Mouse (Mus musculus): ENCODE measurements at regions not wholly inside any gene's neighbourhood (a gene's known extent, or its start where the extent isn't known, plus 50 kb on each side); places are given as distances from the start of the nearest gene placed in this dataset.
"Not testable (repeated sequence)": the region's sequence is repeated elsewhere in the genome, so short reads cannot be mapped to it uniquely, and the experiment has no call there.

DNA sequence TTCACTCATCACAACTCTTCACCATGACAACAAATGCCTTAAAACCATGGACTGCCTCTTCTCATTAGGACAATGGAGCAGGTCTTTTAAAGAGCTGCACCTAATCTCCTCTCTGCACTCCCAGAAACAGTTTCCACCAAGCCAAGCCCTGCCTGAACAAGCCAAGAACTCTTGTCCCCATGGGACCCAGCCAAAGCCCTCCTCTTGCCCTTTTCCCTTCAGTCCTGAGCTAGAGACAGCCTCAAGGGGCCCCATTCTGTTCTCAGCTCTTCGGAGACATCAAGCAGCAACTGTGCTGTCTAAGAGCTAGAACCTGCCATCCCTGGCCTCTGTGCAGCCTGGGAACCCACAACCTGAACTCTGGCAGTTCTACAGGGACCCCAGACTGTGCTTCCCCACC lies 345.0 kb upstream of the Irak1bp1 start:
- no peak for ATAC-seq (replicated peaks; ENCODE audit: low read depth, poor library complexity, severe bottlenecking)

DNA sequence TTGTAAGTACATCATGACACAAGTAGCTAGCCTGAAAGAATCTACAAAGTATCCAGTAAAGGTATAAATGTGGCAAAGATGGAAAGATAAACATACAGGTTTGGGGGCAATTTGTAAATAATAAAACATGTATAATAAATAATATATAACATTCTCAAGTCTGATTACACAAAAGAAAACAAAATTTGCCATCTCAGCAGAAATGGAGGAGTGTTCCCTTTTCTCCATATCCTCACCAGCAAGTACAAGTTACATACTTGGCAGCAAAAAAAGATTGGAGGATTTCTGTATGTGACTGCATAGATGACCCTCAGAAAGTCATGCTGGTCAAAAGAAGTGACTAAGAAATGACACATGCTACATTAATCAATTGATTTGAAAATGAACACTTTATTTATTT lies 335.9 kb upstream of the Irak1bp1 start:
- no peak for ATAC-seq (replicated peaks; ENCODE audit: low read depth, poor library complexity, severe bottlenecking)

DNA sequence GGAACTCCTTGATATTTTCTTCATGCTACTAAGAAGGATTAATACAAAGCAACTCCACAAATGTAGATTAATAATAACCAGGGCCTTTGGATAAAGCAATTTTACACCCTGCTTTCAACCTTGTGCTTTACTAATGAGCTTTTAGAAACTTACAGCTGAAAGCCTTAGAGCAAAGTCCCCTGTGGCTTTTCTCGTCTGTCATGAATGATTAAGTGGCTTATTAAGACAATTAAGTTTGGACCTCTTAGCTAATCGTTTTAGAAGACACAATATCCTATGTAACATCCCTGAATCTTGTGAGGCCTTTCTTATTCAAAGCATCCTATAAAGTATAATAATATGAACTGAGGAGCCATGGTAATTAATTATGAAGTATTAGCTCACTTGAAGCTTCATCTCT lies 319.3 kb upstream of the Irak1bp1 start:
- no peak for ATAC-seq (replicated peaks; ENCODE audit: low read depth, poor library complexity, severe bottlenecking)

DNA sequence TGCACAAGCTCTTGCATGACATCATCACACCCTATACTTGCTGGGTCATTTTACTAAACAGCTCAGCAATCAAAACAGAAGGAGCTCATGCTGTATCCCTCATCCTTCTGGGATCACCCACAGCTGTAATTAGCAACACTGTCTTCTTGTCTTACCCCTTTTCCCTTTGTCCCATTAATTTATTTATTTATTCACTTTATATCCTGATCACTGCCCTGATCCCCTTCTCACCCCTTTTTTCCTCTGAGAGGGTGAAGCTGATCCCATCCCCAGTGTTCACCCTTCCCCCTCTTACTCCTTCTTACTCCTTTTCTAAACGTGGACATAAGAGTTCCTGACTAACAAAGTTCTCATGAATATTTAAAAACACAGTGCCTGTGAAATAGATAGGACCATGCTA lies 310.3 kb upstream of the Irak1bp1 start:
- no peak for ATAC-seq (replicated peaks; ENCODE audit: low read depth, poor library complexity, severe bottlenecking)

DNA sequence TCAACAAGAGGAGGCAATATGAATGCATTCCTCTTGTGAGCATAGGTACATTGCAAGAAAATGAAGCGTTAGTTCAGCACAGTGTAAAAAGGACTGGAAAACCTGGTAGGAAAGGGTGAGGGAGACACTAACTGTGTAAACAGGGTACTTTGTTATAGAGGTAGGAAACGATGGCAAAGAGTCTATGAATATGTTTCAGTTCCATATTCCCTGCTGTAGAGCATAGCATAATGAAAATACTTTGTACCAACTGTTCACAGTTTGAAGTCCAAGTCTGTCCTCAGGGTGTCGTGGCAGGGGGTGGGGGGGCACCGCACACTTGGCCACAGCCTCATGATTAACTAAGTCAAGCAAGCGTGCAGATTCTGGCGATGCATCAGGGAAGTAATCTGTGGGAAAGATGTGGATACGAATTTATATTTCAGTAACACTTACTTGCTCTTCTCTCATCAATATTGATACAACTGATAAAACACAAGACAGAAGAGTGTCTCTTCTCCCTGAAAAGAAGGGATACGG lies 301.4 kb upstream of the Irak1bp1 start:
- no peak for ATAC-seq (replicated peaks; ENCODE audit: low read depth, poor library complexity, severe bottlenecking)

DNA sequence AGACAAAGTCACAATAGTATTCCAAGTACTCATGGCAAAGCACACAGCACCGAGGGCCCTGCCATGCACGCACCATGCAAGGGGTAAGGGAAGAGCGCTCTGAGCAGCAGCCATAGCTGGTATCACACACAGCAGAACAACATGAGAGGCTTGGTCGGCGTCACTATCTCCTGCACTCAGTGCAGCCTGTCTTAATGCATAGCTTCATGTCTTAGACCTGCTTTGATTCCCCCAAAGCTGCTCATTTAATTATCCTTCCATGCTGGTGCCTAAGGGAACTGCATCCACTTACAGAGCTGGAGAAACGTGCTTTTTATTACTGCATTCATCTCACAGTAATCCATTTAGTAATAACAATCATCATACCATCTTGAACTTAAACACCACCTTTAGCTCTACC lies 276.6 kb upstream of the Irak1bp1 start:
- no peak for ATAC-seq (replicated peaks; ENCODE audit: low read depth, poor library complexity, severe bottlenecking)

DNA sequence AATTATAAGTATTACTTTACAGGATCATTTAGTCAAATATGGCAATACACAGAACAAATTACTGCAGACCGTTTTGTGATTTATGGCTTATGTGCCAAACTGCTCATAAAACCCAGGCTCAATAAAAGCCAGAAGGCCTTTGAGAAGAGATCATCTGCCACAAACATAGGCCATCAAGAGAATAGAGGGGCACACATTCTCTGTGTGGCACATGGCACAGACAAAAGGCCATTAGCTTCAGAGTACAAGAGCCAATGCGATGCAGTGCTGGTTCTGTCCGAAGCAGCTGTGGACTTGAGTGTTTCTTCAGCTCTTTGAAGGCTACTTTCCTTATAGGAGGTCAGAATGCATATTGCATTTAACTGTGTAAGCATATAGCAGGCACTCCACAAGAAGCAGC lies 276.1 kb upstream of the Irak1bp1 start:
- no peak for ATAC-seq (replicated peaks; ENCODE audit: low read depth, poor library complexity, severe bottlenecking)

DNA sequence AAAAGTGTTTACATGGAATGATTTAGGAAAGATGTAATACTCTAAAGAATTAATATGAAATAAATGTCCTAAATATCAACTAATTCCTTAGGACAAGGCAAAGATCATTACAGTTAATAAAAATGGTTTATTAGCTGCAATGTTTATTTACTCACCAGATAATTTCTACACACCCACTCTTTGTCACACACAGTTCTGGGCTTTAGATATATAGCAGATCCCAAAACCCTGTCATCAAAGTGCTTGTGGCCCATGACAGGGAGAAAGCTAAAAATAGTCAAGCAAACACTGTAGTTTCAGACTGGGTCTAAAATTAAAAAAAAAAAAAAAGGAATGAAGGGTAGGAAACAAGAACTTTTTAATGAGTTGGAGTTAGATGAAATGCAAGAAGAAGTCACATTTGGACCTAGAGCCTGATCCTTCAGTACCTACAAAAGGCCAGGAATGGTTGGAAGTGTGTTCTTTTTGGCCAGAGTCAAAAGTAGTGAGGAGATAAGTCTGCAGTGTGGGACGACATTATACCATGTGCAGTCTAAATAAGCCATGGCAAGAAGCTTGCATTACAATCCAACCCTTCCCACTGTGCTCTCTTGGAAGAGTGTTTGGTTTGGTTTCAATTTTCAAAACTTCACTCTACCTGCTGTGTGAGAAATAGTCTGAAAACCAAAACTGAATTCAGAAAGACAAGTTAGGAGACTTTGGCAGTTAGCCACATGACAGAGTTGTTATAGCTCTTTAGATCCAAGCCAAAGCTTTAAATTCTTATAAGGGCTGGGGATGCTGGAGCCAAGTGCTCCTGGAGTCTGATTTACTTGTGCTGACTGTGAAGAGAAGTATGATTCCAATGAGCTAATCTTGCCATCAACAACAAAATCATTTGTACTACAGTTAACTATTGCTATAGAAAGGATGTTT lies 266.5 kb upstream of the Irak1bp1 start:
- no peak for ATAC-seq (replicated peaks; ENCODE audit: low read depth, poor library complexity, severe bottlenecking)

DNA sequence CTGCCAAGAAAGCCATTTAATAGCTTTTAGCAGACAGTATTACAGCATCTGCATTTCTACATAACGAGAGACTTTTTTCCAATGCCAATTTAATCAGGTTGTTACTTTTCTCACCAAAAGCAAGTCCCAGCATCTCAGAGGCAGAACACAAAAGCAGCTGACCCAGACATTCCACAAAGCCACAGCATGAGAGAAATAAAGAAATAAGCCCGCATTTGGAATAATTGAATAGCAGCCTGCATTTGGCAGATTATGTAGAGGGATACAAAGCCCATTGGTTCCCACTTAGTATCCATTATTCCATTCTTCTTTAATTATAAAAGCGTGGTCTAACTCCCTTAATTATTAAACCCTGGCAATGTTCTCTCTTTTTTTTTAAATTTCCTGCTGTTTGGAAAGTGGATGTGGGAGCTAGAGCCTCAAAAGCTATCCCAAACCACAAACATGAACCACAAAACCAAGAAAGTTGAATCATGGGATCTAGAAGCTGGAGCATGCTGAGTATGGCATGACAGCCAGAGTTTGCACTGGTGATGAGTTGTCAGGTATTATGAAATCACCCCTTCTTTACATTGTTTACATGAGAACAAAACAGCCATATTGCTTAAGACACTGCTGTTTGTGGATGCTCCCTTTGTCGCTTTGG lies 247.8 kb upstream of the Irak1bp1 start:
- ATAC-seq (replicated peaks; ENCODE audit: low read depth, poor library complexity, severe bottlenecking): no peak

DNA sequence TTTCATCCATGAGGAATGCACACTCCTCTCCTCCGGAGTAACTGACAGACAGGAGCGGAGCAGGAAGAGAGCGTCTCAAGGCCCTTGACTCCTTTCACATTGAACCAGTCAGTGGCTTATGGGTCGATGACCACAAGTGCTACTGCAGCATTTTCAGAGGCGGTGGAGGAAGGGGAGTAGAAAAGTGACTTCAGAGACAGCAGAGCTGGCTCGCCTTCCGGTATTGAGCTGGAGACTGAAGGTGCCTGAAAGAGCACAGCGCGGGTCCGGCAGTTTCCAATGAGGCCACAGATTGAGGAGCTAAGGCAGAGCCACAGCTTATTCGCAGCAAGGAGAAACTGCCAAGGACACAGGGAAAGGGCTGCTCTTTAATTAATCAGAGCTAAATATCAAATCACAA lies 220.2 kb upstream of the Irak1bp1 start:
- ATAC-seq (replicated peaks; ENCODE audit: low read depth, poor library complexity, severe bottlenecking): no peak

DNA sequence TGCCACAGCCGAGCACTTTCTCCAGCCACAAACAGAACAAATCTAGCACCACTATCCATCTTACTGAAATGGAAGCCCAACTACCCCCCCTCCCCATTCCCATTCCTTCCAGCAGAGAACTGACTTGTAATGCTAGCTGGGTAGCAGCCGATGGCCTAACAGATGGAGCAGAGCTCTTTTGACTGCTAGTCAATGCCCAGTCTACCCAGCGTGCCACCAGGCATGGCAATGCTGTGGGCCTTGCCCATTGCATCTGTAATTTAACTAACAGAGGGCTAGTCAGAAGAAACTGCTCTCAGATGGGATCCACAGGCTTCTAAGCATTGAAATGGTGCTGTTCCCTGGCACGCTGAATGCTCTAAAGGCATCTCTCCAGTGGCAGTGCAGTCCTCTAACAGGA lies 219.4 kb upstream of the Irak1bp1 start:
- no peak for ATAC-seq (replicated peaks; ENCODE audit: low read depth, poor library complexity, severe bottlenecking)

DNA sequence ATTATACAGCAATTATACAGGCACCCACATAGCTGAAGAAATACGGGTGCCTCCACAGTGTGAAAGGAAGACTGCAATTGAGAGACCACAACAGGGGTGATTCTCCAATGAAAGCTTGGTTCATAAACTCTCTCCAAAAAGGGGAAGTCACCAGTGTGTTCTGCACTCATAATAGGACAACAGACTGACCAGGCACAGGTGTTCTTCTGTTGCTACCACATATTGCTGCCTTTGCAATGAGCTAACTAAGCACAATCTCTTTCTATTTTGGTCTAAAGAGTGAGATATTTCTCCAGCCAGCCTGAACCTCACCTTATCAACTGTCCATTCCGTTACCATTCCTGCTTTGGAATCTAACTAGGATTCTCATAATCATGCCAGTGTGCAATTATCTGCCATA lies 216.8 kb upstream of the Irak1bp1 start:
- no peak for ATAC-seq (replicated peaks; ENCODE audit: low read depth, poor library complexity, severe bottlenecking)

DNA sequence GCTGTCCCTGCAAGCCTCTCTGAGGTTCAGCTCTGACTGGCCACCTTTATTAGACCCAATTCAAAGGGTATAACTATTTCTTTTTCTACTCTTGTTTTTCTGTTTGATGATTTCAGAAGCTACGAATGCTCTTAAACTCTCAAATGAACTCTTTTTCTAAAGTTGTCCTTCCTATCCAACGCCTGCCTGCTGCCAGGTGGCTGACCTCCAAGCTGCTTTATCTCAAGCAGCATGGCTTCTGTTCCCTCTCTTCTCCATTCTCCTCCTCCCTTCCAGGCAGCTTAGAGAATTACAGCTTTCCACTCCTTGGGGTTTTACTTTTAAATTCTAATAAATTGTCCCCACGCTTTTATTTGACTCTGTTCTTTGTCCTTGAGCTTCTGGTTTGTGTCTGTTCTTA lies 196.9 kb upstream of the Irak1bp1 start:
- ATAC-seq (replicated peaks; ENCODE audit: low read depth, poor library complexity, severe bottlenecking): no peak

DNA sequence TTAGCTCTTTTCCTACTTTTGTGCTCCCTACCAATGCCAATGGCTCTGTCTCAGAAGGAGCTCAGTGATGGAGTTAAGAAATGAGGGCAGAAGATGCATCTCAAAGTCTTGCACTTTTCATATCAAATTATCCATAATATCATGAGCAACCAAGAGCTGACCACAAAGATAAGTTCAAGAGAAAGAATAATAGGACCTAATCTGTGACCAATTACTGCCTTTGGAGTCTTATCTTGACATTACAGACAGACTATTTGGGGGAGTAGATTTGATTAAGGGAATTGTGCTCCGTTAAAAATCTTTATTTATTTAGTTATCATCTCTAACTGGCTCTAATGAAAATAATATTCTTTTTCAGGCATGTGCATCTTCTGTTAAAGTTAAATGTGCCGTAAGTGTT lies 189.1 kb upstream of the Irak1bp1 start:
- ATAC-seq (replicated peaks; ENCODE audit: low read depth, poor library complexity, severe bottlenecking): no peak

DNA sequence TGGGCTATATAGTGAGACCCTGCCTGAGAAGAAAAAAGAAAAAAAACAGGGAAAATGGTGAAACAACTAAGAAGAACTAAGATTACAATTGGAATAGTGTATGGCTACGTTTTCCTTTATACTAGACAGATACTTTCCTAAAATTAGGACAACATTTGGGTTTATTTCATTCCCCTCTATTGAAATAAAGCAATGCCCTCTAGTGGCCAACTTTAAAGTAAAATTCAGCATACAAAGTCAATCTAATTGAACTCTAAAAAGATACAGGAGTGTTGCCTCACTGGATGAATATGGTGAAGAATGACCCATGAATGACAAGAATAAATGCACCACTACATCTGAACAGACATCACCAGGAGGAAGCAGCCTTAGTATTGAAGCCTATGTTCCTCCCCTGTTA lies 185.4 kb upstream of the Irak1bp1 start:
- ATAC-seq (replicated peaks; ENCODE audit: low read depth, poor library complexity, severe bottlenecking): no peak

DNA sequence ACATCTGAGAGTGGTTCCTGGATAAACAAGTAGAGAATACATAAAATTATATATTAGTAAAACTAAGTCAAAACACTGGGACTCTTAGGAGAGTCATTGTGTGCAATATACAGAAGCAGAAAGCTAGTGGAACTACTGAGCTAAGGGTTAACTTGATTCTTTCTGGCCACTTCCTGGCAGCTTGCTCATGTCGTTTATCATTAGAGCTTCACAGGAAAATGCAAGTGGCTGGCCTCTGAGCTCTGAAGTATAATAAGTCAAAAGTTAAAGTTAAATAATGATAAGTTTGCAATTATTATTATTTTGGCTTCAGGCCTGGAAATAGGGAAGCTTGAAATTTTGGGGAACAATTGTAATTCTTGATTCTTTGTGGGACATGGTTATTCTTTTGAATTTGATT lies 173.8 kb upstream of the Irak1bp1 start:
- ATAC-seq (replicated peaks; ENCODE audit: low read depth, poor library complexity, severe bottlenecking): not testable (repeated sequence)

DNA sequence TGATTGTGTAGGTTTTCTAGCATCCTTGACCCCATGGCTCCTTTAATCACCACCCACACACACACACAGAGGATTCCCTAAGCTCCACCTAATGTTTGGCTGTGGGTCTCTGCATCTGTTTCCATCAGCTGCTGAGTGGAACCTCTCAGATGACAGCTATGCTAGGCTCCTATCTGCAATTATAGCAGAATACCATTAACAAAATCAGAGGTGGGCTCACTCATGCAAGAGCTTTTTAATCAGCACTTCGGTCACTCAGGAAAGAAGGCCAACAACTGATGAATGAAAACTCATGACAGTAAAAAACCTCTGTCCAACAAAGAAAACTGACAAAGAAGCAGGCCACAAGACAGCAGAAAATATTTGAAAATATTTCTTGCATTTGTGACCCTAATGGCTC lies 147.1 kb upstream of the Irak1bp1 start:
- ATAC-seq (replicated peaks; ENCODE audit: low read depth, poor library complexity, severe bottlenecking): no peak

DNA sequence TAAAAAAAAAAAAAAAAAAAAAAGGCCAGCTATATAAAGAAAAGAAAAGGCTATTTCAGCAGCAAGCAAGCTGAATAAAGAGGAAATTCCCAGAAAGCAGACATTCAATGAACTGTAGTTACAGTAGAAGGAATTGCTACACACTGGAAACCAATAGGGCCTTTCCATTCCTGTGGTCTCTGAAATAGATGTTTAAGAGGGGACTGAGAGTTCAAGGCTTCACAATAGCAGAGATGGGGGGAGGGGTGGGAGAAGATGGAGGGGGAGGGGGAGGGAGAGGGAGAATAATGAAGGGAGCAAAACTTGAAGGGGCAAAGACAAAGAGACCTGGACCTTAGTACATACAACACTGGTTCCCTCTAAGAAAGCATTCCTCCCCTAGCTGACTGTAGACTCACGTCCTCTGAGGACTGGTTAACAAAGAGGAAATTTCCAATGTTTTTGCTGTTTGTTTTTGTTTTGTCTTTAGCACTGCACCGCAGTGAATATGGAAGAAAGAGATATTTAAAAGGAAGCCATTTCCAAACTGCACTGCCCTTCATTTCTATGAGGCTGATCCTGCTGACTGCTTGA lies 119.8 kb upstream of the Irak1bp1 start:
- no peak for ATAC-seq (replicated peaks; ENCODE audit: low read depth, poor library complexity, severe bottlenecking)

DNA sequence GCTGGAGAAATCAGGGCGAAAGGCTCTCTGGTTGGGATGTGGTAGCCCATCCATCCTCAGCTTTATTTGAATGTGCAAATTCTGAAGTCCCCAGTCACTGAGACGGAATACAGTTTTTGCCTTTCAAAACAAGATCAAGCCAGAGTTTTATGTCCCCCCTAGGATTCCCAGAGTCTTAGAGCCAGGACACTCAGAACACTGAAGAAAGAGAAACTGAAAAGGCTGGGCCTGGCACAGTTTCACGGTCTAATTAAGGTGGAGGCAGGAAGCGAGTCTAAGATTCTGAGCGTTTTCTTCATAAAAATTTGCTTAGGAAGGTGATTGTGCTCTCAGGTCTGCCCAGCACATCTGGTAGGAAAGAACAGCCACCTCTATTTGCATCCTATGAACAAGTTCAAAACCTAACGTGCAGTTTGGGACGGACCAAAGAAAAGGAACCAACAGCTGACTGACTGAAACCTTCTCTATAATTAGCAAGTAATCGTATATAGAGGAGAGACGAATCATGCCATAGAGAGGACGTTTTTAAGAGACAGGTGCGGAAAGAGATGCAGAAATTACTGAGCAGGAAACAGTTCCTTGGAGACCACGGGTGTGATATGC lies 119.2 kb upstream of the Irak1bp1 start:
- ATAC-seq (replicated peaks; ENCODE audit: low read depth, poor library complexity, severe bottlenecking): no peak

DNA sequence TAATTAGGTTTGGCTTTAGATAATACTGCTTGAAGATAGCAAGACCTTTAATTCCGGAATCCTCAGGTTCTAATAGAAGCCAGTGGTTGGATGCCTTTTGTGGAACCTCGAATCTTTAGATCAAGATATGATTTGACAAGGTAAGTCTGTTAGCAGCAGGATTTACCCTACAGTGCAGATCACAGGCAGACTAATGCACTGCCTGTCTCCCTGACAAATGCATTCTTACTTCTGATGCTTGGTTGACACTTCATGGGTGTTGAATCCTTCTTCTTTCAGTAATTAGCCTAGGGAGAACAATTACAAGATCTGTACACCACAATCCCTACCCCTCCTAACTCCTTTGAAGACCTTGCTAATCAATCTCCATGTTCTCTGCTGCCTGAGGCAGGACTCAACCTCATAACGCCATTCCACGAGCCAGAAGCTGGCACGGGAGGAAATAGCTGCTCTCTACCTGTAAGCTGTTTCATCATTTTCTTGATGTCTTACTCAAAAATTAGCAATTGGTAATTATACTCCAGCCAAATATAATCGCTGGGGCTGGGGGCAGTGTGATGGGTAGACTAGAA lies 118.3 kb upstream of the Irak1bp1 start:
- ATAC-seq (replicated peaks; ENCODE audit: low read depth, poor library complexity, severe bottlenecking): no peak
